Mouse (Mus musculus) stomach, embryonic 15.5 days (tissue): ENCODE measurements around the gene Xiap. TPM values are rescaled to one million over a fixed set of nuclear protein-coding genes. Genes with fewer than 3 reads are reported as not detected.

Source experiments
- ATAC-seq: fragments of 200-750 bp; cut with Nextera tagmentation; 2 replicates; pipeline ENCODE4 v1.8.0; 2017; ENCODE audit warnings: low read depth, moderate number of reproducible peaks, moderate TSS enrichment; ENCODE audit not compliant: insufficient read depth, low FRiP score
- H3K27ac ChIP-seq: fragments of 300-500 bp; sonication (generic); 2 replicates; pipeline ENCODE4 v1.5.1; 2015; ENCODE audit warnings: mild to moderate bottlenecking, inconsistent platforms
- H3K27me3 ChIP-seq: fragments of 300-500 bp; sonication (generic); replicated peaks from 2 replicates; pipeline ENCODE4 v1.6.1; 2015; ENCODE audit warnings: inconsistent platforms
- H3K36me3 ChIP-seq: fragments of 300-500 bp; sonication (generic); 2 replicates; pipeline ENCODE4 v1.6.1; 2015; ENCODE audit warnings: inconsistent platforms
- H3K4me1 ChIP-seq: fragments of 300-500 bp; sonication (generic); 2 replicates; pipeline ENCODE4 v1.6.1; 2015; ENCODE audit warnings: inconsistent platforms
- H3K4me2 ChIP-seq: fragments of 300-500 bp; sonication (generic); 2 replicates; pipeline ENCODE4 v1.6.1; 2015; ENCODE audit warnings: mild to moderate bottlenecking, inconsistent platforms
- H3K4me3 ChIP-seq: fragments of 300-500 bp; sonication (generic); replicated peaks from 2 replicates; pipeline ENCODE4 v1.5.1; 2015; ENCODE audit warnings: inconsistent platforms
- H3K9ac ChIP-seq: fragments of 300-500 bp; sonication (generic); 2 replicates; pipeline ENCODE4 v1.6.1; 2015; ENCODE audit warnings: inconsistent platforms
- H3K9me3 ChIP-seq: fragments of 300-500 bp; sonication (generic); 2 replicates; pipeline ENCODE4 v1.6.1; 2016; ENCODE audit warnings: inconsistent platforms
- WGBS: fragments of 180-500 bp; shearing (Covaris S2); methylation state at CpG from one replicate; pipeline ENCODE4 v1.1.7; 2015; 5-methylcytosine and 5-hydroxymethylcytosine counted together
- polyA plus RNA-seq: library from polyadenylated mRNA; unstranded; fragments of >200 nt; fragmentation: Nextera tagmentation; extraction: Ambion mirVana; gene quantifications from 2 replicates; pipeline ENCODE4 v1.2.1, GENCODE M21; 2015

Gene Xiap
- polyA plus RNA-seq, 1 experiment from 2014 or later, result 13.5 TPM

- no peaks in the 10 kb centered on the region for H3K27me3 ChIP-seq
- peak overlapping the region; percentile 95 for H3K27ac ChIP-seq
- no peaks in the 10 kb centered on the region for H3K9me3 ChIP-seq
- no peaks in the 10 kb centered on the region for H3K4me1 ChIP-seq
- H3K36me3 ChIP-seq, result no peaks in the 10 kb centered on the region
- no peak for ATAC-seq
- WGBS, result 13% methylated on average over 25 of the region's 25 CpGs
- peak overlapping the region; percentile 36 for H3K4me2 ChIP-seq
- H3K4me3 ChIP-seq, result peak overlapping the region; percentile 52
- H3K9ac ChIP-seq, result peak overlapping the region; percentile 32; the same call in 1 of the 2 replicates
Observed at GRCm38 (mm10) chrX:42151024-42151754, 91.7 kb downstream of the Xiap start.

- 18% methylated on average over 17 of the region's 17 CpGs for WGBS
Observed at GRCm38 (mm10) chrX:42151903-42152369, 92.5 kb downstream of the Xiap start.

GRCm38 (mm10) chrX:42153056-42153455, 93.6 kb downstream of the Xiap start:
- no peak overlapping the region for H3K9ac ChIP-seq
- WGBS, result 19% methylated on average over 4 of the region's 4 CpGs

More at GRCm38 (mm10) chrX:42151903-42152369, 92.5 kb downstream of the Xiap start:
- H3K4me3 ChIP-seq, result peak overlapping the region; percentile 52
- H3K36me3 ChIP-seq, result no peaks in the 10 kb centered on the region
- peak overlapping the region; percentile 46 for H3K4me2 ChIP-seq
- H3K27me3 ChIP-seq, result no peaks in the 10 kb centered on the region
- peak overlapping the region; percentile 32; the same call in 1 of the 2 replicates for H3K9ac ChIP-seq
- ATAC-seq, result peak; percentile 78
- no peaks in the 10 kb centered on the region for H3K4me1 ChIP-seq
- H3K9me3 ChIP-seq, result no peaks in the 10 kb centered on the region
- H3K27ac ChIP-seq, result peak overlapping the region; percentile 95

More at GRCm38 (mm10) chrX:42153056-42153455, 93.6 kb downstream of the Xiap start:
- Histone ChIP-seq H3K27me3 (no peaks in the 10 kb centered on the region), H3K27ac (no peak overlapping the region), H3K36me3 (no peaks in the 10 kb centered on the region), H3K9me3 (no peaks in the 10 kb centered on the region), H3K4me3 (peak overlapping the region; percentile 18; the same call in 1 of the 2 replicates), H3K4me2 (peak overlapping the region; percentile 46), H3K4me1 (no peaks in the 10 kb centered on the region)
- ATAC-seq, result no peak

Other genes starting within 250 kb of the Xiap start
- 66.2 and 73.4 TPM in 2 replicates for gene Thoc2, start 139.0 kb upstream of the Xiap start, polyA plus RNA-seq
- 33.5 and 36.3 TPM in 2 replicates for gene Stag2, start 89.6 kb downstream of the Xiap start, polyA plus RNA-seq